Mouse (Mus musculus) spleen, adult 18-20 months (tissue): ENCODE results near the gene Rsu1.
A peak's percentile ranks its signal among the peaks of the same experiment; 100 is the strongest.

ENCODE experiments used
- DNase-seq, 2 experiments: peaks; one replicate each; pipeline ENCODE4 v3.0.0; 2022; ENCODE audit warnings: mixed read lengths in 2 of 2

Gene Rsu1

DNA sequence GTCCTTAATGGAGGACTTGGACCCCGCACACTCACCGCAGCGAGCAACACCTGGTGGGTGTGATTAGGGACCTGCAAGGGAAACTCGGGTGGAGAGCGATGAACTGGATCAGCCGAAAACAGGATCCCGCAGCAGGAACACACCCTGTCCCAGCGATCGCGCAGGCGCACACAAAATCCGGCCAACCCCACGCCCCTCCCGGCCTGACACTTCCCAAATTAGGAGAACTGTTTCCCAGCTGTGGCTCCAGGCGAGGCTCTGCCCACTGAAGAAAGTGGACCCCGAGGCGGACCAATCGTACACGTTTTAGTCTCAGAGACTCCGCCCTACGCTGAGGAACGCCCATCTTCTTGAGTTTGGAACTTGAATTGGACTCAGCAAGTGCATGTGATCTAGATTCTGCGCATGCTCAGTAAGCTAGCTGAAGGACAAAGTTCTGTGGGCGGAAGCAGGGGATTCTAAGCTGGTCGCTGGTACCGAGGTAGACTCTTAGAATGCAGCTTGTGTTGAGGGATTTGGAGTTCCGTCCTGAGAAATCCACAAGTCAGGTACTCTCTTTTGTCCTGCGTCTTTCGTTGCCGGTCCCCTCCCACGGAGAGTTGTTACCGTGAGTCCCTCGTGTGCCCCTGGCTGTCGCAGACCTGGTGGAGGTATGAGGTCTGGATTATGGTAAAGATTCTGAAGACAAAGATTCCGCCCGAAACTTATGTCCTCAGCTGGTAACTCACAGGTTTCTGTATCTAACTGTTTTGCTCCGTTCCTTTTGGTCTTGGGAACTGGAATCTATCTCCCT lies at the start of gene Rsu1:
TSS of gene Rsu1 (minus strand) at position 251 of the 793 bp plus-strand sequence.
- peak; percentile 87 to 88 for DNase-seq

DNA sequence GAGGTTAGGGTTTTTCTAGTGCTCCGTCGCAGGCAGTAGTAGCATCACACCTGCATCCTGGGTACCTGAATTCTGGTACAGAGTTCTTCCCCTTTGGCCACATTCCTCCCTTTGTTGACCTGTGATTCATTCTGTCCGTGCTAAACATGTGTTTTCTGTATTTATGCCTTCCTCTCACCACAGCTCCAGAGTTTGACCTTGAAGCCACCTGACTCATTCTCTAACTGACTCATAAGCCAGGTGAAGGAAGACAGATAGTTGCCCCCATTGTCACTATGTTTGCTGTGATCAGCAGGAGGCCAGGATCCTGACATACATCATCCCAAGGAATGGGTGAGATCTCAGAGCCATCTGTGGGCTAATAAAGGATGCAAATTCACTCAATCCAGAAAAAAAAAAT lies 32.2 kb upstream of the Rsu1 start:
- no peak for DNase-seq

DNA sequence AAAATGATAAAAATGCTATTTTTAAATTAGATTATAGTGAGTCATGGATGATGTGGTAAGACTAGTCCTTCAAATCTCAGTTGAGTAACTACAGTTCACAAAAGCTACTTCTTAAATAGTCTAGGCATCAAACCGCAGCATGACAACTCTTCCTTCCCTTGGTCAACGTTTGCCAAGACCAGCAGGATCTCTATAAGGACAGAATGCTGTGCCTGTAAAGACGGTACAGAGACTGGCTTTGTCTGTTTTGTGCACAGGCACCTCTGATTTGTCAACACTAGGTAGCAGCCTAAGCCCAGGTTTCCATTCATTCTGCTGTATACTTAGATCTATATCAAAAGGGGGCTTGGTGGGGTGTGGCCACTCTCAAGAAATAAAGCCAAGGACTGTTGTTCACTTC lies 27.8 kb upstream of the Rsu1 start:
- no peak for DNase-seq

DNA sequence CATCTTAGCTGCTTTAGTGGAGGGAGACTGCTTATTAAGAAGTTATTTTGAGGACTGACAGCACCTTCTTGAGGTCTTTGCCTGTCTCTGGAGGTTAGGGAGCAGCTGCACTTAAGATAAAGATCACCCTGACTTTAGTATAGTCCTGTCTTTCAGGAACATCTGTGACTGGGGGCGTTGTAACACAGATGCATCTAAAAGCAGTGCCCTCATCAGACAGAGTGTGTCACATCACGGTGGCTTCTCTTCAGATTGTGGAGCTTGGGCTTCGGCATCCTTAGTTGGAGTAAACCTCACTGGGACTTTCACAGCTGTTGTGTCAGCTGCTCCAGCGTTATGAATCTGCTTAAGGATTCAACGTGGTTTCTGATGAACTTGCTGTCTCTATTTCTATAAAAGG lies 26.5 kb upstream of the Rsu1 start:
- DNase-seq: no peak

DNA sequence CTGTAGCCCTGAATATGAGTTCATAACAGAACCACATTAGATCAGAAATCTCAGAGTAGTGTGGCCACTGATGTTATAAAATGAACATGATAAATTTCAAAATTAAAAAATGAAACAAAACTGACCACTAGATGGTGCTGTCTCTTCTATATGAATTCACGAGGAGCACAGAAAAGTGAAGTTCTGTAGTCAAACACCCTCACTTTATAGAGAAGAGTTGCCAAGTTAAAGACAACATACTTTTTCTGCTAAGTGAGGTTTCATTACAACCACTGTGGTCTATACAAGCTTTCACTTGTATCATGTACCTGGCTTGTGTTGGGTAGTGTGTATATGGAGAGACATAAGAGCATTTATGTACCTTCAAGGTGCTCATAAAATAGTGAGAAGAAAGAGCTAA lies 19.4 kb upstream of the Rsu1 start:
- no peak for DNase-seq

DNA sequence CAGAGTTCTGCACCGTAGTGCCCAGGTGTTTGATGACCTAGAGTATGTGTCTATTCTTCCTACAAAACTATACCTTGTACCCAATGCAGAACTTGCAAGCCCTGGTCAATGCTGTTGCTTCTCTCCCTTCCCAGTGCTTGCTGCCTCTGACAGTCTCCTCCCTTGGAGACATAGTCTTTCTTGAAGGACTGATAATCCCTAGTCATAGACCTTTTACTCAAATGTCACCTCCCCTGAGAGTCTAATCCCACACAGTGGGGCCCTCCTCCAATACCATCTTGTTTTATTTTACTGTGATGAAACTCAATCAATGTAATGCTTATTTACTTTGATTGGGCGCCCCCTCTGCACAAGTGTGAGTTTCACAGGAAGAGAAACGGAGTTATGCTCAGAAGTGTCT lies 18.9 kb upstream of the Rsu1 start:
- no peak for DNase-seq

DNA sequence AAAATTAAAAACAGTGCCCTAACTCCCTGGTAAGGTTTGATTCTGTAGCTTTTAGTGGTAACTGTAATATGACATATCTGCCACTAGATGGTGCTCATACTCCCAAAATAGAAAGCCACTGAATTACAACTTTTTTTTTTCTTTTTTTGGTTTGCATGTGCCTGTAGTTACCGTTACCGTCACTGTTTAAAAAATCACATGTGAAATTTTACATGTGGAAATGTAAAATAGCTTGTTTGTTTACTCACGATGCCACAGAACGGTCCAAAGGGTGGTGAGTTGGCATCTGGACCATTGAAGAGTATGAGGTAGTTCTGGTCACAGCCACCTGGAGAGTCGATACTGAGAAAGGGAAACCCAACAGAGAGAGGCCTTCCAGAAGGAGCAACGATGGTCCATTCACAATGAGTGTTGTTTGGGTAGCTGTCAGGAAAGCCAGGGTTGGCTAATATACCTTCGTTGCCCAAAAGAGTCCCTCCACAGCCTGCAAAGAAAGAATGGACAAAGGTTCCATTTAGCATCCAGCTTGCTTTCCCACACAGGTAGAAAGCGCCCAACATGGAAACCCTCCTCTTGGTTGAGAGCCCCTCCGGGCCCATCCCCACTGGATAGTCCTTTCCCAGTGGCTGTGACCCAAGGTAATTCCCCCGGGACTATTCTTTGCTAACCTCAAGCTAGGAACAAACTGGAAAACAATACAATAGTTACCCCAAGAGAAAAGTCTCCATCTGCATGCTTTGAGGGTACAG lies 7.1 kb upstream of the Rsu1 start:
- no peak for DNase-seq

DNA sequence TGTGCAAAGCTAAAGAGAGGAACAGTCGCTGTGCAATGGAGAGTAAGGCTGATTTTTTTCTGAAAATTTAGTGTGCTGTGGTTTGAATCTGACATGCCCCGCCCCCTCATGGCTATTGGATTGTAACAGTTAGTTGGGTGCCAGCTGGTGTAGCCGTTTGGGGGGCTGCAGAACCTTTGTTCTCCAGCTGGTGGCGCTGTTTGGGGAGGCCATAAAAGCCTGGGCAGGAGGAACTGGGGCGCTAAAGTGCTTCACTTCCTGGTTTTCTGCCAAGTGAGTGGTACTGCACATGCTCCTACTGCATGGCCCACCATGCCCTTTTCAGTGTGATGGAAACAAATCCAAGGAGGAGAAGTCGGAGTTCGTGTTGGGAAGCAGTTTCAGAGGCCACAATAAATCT lies 4.7 kb upstream of the Rsu1 start:
- DNase-seq: no peak

DNA sequence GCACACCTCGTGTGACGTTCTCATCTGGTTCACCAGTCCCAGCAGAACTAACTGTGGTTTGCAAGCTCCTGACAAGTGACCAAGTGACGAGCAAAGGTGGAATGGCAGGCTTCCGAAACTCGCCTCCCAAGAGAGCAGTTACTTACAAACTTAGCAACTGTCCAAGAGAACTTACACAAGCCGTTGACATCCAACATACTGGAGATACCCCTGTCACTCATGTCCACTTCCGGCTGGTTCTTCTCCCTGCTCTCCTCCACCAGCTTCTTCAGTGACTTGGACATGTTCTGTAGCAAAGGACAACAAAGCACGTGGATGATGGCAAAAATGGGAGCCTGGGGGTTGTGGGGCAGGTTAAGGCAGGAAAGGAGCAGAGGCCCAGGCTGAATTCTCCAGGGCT lies 479 bp downstream of the Rsu1 start:
- DNase-seq: peak in 1 of 2 experiments; percentile 12

DNA sequence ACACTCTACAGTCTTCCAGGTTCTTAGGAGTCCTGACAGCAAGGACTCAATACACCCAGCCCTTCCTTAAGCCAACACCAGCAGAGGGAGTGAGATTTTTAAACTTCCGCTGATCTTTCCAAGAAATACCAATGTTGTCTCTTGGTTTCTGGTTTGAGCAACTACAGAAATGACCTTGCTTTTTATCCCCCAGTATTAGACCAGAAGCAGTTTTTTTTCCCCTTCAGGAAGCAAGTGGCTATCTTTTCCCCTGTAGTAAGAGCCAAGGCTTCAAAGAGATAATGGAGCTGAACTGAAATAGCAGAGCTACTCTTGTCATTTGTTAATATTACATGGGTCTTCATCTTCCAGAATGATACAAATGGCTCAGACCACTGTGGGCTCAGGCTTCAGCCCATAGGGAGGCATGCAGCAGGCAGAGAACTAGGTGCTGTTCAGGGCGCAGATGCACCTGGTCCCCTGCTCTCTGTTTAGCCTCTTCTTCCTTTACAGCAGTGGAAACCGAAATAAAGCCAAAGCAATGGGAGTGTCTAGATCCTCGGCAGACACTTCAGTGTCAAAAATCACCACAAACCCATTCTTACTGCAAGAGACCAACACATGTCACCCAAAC lies 2.4 kb downstream of the Rsu1 start:
- DNase-seq: no peak

DNA sequence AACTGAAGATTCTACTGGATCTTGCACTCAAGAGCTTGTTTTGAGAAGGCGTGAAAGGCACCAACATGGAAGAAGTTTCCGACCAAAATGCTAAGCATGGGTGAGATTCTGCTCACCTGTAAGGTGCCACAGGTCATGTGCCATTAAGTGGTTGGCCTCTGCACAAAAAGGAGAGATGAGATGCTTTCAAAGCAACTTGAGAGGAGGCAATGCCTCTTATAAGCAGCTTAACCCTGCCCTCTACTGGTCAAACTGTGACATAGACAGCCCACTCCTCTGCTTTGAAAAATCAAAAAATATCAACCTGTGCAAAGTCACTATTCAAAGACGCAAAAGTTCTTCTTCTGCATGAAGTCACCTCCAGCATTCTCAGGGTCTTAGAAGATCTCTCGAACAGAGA lies 6.3 kb downstream of the Rsu1 start:
- DNase-seq: no peak

DNA sequence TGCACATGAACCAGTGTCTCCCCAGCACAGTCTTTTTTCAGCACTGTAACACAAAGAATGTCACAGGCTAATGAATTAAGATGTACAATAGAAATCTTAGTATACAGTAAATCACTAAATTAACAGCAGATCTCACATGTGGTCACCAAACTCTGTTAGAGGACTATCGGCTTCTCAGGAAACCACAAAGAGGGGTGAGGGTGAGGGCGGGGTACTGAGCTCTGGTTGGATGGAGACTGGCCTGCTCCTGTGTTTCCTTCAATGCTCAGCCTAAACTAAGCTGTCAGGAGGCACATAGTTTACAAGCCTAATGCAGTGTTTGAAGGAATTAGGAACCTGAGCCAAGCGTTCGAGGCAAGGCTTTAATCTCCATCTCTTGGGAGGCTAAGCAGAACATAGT lies 8.1 kb downstream of the Rsu1 start:
- DNase-seq: no peak

DNA sequence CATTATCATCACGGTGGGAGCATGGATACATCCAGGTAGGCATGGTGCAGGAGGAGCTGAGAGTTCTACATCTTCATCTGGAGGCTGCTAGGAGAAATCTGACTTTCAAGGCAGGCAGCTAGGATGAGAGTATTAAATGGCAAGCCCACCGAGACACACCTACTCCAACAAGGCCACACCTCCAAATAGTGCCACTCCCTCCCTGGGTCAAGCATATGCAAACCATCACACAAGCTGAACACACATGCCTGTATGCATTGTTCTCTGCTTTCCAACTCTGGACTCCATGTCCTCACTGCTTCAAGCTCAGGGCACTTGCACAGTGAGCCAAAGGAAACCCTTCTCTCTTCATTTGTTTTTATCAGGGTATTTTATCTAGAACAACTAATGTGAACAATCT lies 12.6 kb downstream of the Rsu1 start:
- DNase-seq: no peak

DNA sequence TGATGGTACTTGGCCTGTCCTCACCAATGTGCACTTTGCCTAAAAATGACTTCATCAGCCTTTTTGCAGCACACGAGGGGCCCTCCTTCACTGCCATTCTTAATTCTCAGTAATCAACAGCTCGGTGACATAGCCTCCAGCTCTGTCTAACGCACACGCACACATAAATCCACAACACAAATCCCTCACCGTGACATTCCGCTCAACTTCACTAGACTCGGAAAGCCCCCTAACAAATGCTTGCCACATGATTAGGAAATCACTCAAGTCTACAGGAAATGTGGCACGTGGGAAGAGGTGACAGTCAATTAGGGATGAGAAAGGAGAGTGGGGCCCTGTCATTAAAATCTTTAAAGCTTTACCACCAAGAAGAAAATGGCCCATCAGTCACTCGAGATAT lies 30.5 kb downstream of the Rsu1 start:
- no peak for DNase-seq

DNA sequence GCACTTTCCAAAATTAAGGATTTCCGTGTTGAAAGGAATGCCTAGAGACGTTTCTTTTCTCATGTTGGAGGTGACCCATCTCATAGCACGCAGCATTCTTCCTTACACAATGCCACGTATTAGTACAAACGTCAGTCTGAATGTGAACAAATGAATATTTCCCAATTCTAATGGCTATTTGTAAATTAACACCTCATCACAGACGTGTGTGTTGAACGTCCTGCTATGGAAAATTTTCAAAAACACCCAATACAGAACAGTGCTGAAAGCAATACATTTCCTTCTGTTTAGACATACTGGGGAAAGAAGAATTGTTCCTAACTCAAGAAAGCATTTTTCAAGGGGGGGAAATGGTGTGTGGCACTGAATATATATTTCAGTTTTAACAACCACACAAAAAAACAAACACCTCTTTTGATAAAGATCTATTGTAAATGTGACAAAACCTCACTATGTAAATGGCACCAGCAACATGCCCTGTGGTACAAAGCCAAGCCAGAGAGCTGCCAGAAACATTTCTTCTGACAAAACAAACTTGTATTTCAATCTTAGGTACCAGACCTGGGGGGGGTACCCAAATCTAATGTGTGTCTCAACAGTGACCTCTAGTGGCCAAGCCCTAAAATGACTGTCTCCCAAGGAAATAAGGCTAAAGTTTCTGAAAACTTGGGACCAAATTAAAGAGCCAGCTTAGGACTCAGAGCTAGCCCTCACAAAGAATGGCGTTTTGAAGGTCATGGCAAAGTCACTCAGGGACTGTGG lies 33.9 kb downstream of the Rsu1 start:
- peak in 1 of 2 experiments; percentile 32 for DNase-seq

DNA sequence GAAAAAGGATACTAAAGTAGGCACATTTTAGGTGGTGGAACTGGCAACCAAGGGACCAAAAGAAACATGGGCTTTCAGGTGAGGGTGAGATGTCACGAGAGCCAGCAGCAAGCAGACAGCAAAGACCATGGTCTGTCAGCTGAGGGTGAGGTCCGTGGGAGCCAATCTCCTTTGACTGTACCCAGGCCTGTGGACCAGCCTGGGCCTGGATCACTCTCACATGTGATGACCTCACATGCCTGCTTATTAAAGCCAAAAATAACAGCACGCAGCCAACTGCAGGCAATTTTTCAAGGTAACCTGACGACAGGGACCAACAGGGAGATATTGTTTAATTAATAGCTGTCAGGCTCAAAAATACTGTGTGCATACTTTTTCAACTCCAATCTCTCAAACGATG lies 35.5 kb downstream of the Rsu1 start:
- no peak for DNase-seq

DNA sequence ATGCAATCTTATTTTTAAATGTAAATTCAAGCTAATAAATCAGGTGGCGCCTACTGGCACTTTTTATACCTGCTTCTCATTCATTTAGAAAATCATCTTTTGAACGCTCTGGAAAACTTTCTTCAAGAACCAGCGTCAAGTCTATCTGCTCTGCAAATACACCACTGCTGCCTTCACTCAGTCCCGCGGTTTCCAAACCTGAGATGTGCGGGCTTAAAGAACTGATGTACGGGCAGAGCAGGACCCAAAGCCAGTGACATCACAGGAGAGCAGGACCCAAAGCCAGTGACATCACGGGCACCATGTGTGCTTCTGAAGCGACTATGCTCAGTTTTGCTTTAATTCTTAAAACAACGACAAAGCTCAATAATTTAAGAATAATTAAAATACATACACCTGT lies 36.4 kb downstream of the Rsu1 start:
- no peak for DNase-seq

DNA sequence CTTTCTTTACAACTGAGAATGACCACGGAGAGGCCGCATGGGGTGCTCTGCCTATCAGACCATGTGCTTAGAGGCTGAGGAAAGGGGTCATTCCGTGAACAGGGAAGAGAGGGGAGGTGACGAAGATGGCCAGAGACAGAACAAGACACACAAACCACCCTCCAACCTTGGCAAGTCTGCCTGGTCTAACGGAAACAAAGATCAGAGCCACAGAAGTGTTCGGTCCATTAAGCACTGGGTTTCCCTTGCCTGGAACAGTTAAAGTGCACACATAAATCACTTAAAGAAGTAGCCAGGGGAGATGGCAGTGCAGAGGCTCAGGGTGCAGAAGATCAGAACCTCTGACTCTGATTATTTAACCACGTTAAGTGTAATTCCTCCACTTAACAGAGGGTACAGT lies 37.3 kb downstream of the Rsu1 start:
- DNase-seq: no peak

DNA sequence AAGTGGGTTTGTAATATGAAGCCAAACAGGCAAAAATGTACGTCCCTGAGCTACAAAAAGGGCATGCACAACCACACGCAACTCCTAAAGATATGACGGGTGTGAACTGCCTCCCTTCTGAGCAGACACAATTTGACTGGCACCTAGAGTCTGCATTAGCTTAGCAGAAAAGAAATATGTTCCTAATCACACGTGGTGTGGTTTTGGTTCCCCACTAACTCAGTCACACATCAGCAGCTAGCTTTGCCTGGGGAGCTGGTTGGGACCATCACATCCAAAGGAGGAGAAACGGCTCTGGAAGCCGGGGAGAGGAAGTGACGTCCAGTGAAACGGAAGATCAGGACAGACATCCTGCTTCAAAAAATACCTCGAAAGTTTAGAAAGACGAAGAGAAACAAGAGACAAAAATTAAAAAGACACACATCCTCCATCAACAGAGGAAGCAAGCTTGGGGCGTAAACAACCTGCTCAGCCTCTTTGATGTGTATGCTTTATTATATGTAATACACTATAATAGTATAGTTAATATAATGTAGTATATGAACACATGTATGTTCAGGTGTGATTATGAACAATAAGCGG lies 37.9 kb downstream of the Rsu1 start:
- no peak for DNase-seq

DNA sequence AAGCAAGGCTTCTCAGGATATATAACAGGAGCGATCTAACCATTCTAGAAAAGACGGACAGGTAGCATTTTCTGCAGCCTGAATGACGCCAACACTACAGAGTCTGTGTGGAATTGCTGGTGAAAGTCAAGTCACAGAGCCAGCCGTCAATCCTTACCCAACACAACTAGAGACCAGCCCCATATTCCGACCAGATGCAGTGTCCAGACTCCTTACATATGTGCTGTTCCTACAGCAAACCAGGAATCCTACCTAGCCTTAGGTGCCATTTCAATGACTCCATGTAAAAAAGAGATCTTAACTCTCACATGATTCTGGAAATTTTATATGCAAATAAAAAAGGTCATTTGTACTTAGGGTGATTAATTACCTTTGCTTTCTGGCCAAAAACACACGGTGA lies 38.9 kb downstream of the Rsu1 start:
- no peak for DNase-seq

DNA sequence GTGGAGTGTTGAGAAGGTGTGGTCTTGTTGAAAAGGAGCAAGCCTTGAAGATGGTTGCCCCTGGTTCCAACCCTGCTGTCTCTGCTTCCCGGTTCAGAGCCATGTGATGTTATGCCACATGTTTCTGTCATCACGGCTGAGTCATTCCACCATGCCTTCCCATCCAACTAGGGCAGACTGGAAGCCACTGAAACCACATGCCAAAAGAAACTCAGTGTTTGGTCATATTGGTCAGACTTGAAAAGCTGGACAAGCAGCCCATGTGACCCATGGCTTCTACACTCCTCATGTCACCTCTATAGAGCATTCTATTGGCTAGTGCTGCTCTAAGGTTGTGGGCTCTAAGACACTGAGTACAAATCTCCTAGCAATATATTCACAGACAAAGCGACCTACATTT lies 41.5 kb downstream of the Rsu1 start:
- no peak for DNase-seq

DNA sequence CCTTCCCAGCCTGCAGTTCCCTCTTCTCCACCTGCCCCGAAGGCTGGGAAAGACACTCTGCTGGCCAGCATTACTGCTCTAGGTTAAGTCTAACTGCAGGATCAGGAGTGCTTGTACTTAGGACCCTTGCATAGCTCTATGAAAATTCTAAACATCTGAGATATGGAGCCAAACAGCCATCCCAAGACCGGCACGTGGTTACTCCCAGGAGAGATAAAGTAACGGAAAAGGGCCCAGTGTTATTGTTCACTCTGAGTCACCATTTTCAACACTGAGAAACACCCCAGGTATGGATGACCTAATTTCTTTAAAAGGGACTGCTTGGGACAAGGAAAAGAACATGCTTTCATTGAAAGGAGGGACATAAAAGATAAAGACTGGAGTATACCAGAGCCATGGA lies 45.2 kb downstream of the Rsu1 start:
- no peak for DNase-seq

DNA sequence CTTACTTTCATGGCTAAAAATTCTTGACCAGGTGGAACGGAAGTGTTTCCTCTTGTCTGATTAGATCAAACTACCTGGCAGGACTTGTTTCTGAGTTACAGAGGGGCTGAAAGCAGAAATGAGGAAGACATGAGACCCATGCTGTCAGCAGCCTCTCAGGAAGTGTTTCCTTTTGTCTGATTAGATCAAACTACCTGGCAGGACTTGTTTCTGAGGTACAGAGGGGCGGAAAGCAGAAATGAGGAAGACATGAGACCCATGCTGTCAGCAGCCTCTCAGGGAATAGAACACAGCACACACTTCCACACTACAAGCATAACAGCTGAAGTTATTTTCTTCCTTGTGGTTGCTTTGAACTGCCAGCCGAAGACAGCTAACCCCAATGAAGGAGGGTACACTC lies 46.7 kb downstream of the Rsu1 start:
- DNase-seq: no peak
